Mouse (Mus musculus): ENCODE results near the gene Cuzd1.

Cuzd1 gene

GRCm38 (mm10) chr7:131322192-131322591 is at the start of gene Cuzd1:
Gene Cuzd1 (minus strand): TSS chr7:131322292.
- no peak for TF ChIP-seq GATA4 (IDR thresholded peaks at IDR 0.05; ENCODE audit: insufficient replicate concordance, low read length)

- TF ChIP-seq GATA4 (IDR thresholded peaks at IDR 0.05; ENCODE audit: insufficient replicate concordance, low read length), result no peak
These were observed 49.4 kb upstream of the Cuzd1 start for GRCm38 (mm10) chr7:131371470-131371860.

GRCm38 (mm10) chr7:131370648-131371469 is 48.8 kb upstream of the Cuzd1 start, which contains the start of gene Pstk:
Gene Pstk (plus strand): TSS chr7:131371141.
- TF ChIP-seq GATA4 (IDR thresholded peaks at IDR 0.05; ENCODE audit: insufficient replicate concordance, low read length), result peak; percentile 39; the same call in 1 of the 2 replicates

GRCm38 (mm10) chr7:131364131-131364530 is 42.0 kb upstream of the Cuzd1 start:
- no peak for TF ChIP-seq GATA4 (IDR thresholded peaks at IDR 0.05; ENCODE audit: insufficient replicate concordance, low read length)

GRCm38 (mm10) chr7:131362615-131363300 is 40.7 kb upstream of the Cuzd1 start, which contains the start of gene 2310057M21Rik:
Gene 2310057M21Rik (minus strand): TSS chr7:131362759.
- TF ChIP-seq GATA4 (IDR thresholded peaks at IDR 0.05; ENCODE audit: insufficient replicate concordance, low read length), result no peak; the same call in 1 of the 2 replicates

- no peak for TF ChIP-seq GATA4 (IDR thresholded peaks at IDR 0.05; ENCODE audit: insufficient replicate concordance, low read length)
These were observed 40.1 kb upstream of the Cuzd1 start for GRCm38 (mm10) chr7:131362269-131362614.

GRCm38 (mm10) chr7:131356105-131356504 is 34.0 kb upstream of the Cuzd1 start:
- no peak for TF ChIP-seq GATA4 (IDR thresholded peaks at IDR 0.05; ENCODE audit: insufficient replicate concordance, low read length)

GRCm38 (mm10) chr7:131345856-131346541 is 23.9 kb upstream of the Cuzd1 start:
- TF ChIP-seq GATA4 (IDR thresholded peaks at IDR 0.05; ENCODE audit: insufficient replicate concordance, low read length), result no peak

- no peak for TF ChIP-seq GATA4 (IDR thresholded peaks at IDR 0.05; ENCODE audit: insufficient replicate concordance, low read length)
These were observed 15.5 kb upstream of the Cuzd1 start for GRCm38 (mm10) chr7:131337502-131338068.

- no peak for TF ChIP-seq GATA4 (IDR thresholded peaks at IDR 0.05; ENCODE audit: insufficient replicate concordance, low read length)
These were observed 11.5 kb upstream of the Cuzd1 start, which contains the start of gene Fam24a for GRCm38 (mm10) chr7:131333564-131333963. Gene Fam24a (plus strand): TSS chr7:131333864.

- TF ChIP-seq GATA4 (IDR thresholded peaks at IDR 0.05; ENCODE audit: insufficient replicate concordance, low read length), result no peak
These were observed 9.6 kb upstream of the Cuzd1 start for GRCm38 (mm10) chr7:131331688-131332087.

- TF ChIP-seq GATA4 (IDR thresholded peaks at IDR 0.05; ENCODE audit: insufficient replicate concordance, low read length), result no peak
These were observed 7.3 kb upstream of the Cuzd1 start, which contains the start of gene Fam24b for GRCm38 (mm10) chr7:131329416-131329815. Gene Fam24b (minus strand): TSS chr7:131329516.

GRCm38 (mm10) chr7:131327054-131327453 is 5.0 kb upstream of the Cuzd1 start:
- TF ChIP-seq GATA4 (IDR thresholded peaks at IDR 0.05; ENCODE audit: insufficient replicate concordance, low read length), result no peak

- no peak for TF ChIP-seq GATA4 (IDR thresholded peaks at IDR 0.05; ENCODE audit: insufficient replicate concordance, low read length)
These were observed 3.8 kb downstream of the Cuzd1 start for GRCm38 (mm10) chr7:131318340-131318739.

- no peak for TF ChIP-seq GATA4 (IDR thresholded peaks at IDR 0.05; ENCODE audit: insufficient replicate concordance, low read length)
These were observed 4.5 kb downstream of the Cuzd1 start for GRCm38 (mm10) chr7:131317587-131317986.
